15 mouse cellular contexts compared by ENCODE assay signal in genomic region chr8:92893870-92894269, GRCm38 (mm10). TPM values are rescaled to one million over a fixed set of nuclear protein-coding genes. Genes with fewer than 3 reads are reported as not detected.
"Had no signal": no experiment of that assay in that cellular context is flagged by ENCODE, and none has a peak within 500 bp of the region (broad histone marks: within the 10 kb centered on the region; RNA-seq: fewer than 3 reads in every experiment).

No protein-coding gene starts in this region.

- H3K9ac ChIP-seq: liver, embryonic 14.5 days; lung, embryonic 14.5 days; midbrain, embryonic 12.5 days; midbrain, embryonic 15.5 days; neural tube, embryonic 12.5 days had no signal

- H3K4me3 ChIP-seq: midbrain, embryonic 10.5 days; midbrain, embryonic 12.5 days; midbrain, embryonic 15.5 days; neural tube, embryonic 12.5 days had no signal

- H3K4me1 ChIP-seq: midbrain, embryonic 10.5 days; midbrain, embryonic 12.5 days; midbrain, embryonic 15.5 days; neural tube, embryonic 12.5 days had no signal

- H3K27ac ChIP-seq: liver, embryonic 14.5 days; midbrain, embryonic 10.5 days; midbrain, embryonic 12.5 days; midbrain, embryonic 15.5 days; neural tube, embryonic 12.5 days had no signal

- H3K27me3 ChIP-seq: midbrain, embryonic 12.5 days; midbrain, embryonic 15.5 days; neural tube, embryonic 12.5 days had no signal

- H3K36me3 ChIP-seq: midbrain, embryonic 10.5 days; midbrain, embryonic 12.5 days; midbrain, embryonic 15.5 days; neural tube, embryonic 12.5 days had no signal

- H3K4me2 ChIP-seq: lung, embryonic 14.5 days; midbrain, embryonic 12.5 days; midbrain, embryonic 15.5 days; neural tube, embryonic 12.5 days had no signal

- ATAC-seq: midbrain, embryonic 15.5 days had no signal

- H3K9me3 ChIP-seq: midbrain, embryonic 10.5 days; midbrain, embryonic 12.5 days; midbrain, embryonic 15.5 days; neural tube, embryonic 12.5 days had no signal

- DNase-seq: lung, adult 18-20 months; lung, embryonic 14.5 days; lung, postnatal 10 days; lung, postnatal 4 days; right cerebral cortex, postnatal 14 days; thymus, adult 18-20 months; thymus, postnatal 14 days; thymus, postnatal 36 days had no signal

RNA-seq across cellular contexts. Expression of gene Capns2, which starts 7.3 kb away (rescaled TPM):
- total RNA-seq: megakaryocyte-erythroid progenitor cell, adult 5-6 weeks had no signal
- polyA plus RNA-seq: liver, embryonic 16.5 days had no signal
